Mouse (Mus musculus) lung, adult 2 months (tissue): Measurements from ENCODE around the gene Gm28557. TPM values are rescaled to one million over a fixed set of nuclear protein-coding genes. Genes with fewer than 3 reads are reported as not detected.
A peak's percentile ranks its signal among the peaks of the same experiment; 100 is the strongest.
"Not testable (repeated sequence)": the region's sequence is repeated elsewhere in the genome, so short reads cannot be mapped to it uniquely, and the experiment has no call there.

Experiments
- DNase-seq: peaks from one replicate; pipeline ENCODE4 v3.0.0; 2022
- H3K4me1 ChIP-seq: fragments of 200-500 bp; 2 replicates; pipeline ENCODE4 v1.6.1; 2011; ENCODE audit warnings: low read length; ENCODE audit not compliant: control insufficient read depth, insufficient read depth
- H3K4me3 ChIP-seq: fragments of 200-500 bp; replicated peaks from 2 replicates; pipeline ENCODE3; 2011; ENCODE audit warnings: low read depth, mild to moderate bottlenecking, control low read depth, low read length; ENCODE audit errors: extremely low read depth
- CTCF ChIP-seq: fragments of 200-500 bp; IDR thresholded peaks from 2 replicates; pipeline ENCODE4 v1.5.1; 2011; ENCODE audit warnings: mild to moderate bottlenecking, low read length, control low read depth; ENCODE audit not compliant: insufficient read depth
- POLR2A ChIP-seq: fragments of 200-500 bp; IDR thresholded peaks from 2 replicates; pipeline ENCODE4 v1.6.1; 2011; ENCODE audit warnings: low read depth, mild to moderate bottlenecking, control low read depth, low read length, borderline replicate concordance; ENCODE audit errors: extremely low read depth
- WGBS: fragments of 180-500 bp; shearing (Covaris S2); methylation state at CpG from one replicate; pipeline ENCODE4 v1.1.7; 2018; 5-methylcytosine and 5-hydroxymethylcytosine counted together
- polyA plus RNA-seq: library from polyadenylated mRNA; depleted of rRNA; stranded (reverse); fragments of >200 nt; gene quantifications from 2 replicates; pipeline ENCODE4 v1.2.3, GENCODE M21; 2012; rRNA removed

Gm28557 gene
- polyA plus RNA-seq: 1.5 and 3.1 TPM in 2 replicates

GRCm38 (mm10) chr13:67108194-67108820 is at the start of gene Gm28557:
Gene Gm28557 (minus strand): TSS chr13:67108604.
- under 1% methylated on average over 17 of the region's 17 CpGs for WGBS
- peak within 1 kb of the TSS; percentile 91 for H3K4me3 ChIP-seq
- peak; percentile 48; the same call in 1 of the 2 replicates for TF ChIP-seq POLR2A
- TF ChIP-seq CTCF: peak; percentile 45

GRCm38 (mm10) chr13:67128038-67128721 is 19.8 kb upstream of the Gm28557 start:
- Histone ChIP-seq H3K4me3 (peak overlapping the region; percentile 94), H3K4me1 (peaks cover 2% of the 10 kb centered on the region; the same call in 1 of the 2 replicates)
- no peak for TF ChIP-seq POLR2A
- TF ChIP-seq CTCF: no peak
- 1% methylated on average over 18 of the region's 18 CpGs for WGBS
- peak; percentile 85 for DNase-seq

More at GRCm38 (mm10) chr13:67108194-67108820, at the start of gene Gm28557:
- peak; percentile 80 for DNase-seq
- H3K4me1 ChIP-seq: 0 out of 2 replicates have a peak, but pooled peaks cover 2% of the 10 kb centered on the region

DNA sequence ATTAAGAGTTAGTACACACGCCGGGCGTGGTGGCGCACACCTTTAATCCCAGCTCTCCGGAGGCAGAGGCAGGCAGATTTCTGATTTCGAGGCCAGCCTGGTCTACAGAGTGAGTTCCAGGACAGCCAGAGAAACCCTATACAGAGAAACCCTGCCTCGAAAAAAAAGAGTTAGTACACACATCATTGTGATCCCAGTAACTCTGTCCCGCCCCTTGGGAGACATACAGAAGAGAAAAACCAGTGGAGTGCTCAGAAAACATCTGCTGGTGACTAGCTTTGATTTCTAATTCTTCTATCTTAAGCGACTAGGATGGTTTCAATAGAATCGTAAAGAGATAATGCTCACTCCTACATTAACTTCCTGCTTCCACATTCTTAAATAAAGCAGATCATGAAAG is 19.1 kb upstream of the Gm28557 start:
- WGBS: 75% methylated on average over 10 of the region's 10 CpGs
- H3K4me3 ChIP-seq, H3K4me1 ChIP-seq, DNase-seq: not testable (repeated sequence)

- Histone ChIP-seq H3K4me1 (peaks cover 2% of the 10 kb centered on the region; the same call in 1 of the 2 replicates), H3K4me3 (no peak overlapping the region)
- TF ChIP-seq POLR2A (no peak), CTCF (no peak)
- no peak for DNase-seq
- 89% methylated on average over 1 of the region's 1 CpGs for WGBS
Observed at GRCm38 (mm10) chr13:67124460-67124859, 16.1 kb upstream of the Gm28557 start.

- not testable (repeated sequence) for H3K4me1 ChIP-seq, DNase-seq, H3K4me3 ChIP-seq
Observed at GRCm38 (mm10) chr13:67121360-67121759, 13.0 kb upstream of the Gm28557 start, which contains the start of gene Zfp759. Gene Zfp759 (plus strand): TSS chr13:67121660.

GRCm38 (mm10) chr13:67116163-67116562 is 7.8 kb upstream of the Gm28557 start, which contains the start of gene Rslcan18:
Gene Rslcan18 (minus strand): TSS chr13:67116263.
- 90% methylated on average over 8 of the region's 8 CpGs for WGBS
- H3K4me3 ChIP-seq: not testable (repeated sequence)

GRCm38 (mm10) chr13:67113287-67113686 is 4.9 kb upstream of the Gm28557 start:
- DNase-seq: no peak
- H3K4me3 ChIP-seq: no peak overlapping the region
- WGBS: 84% methylated on average over 2 of the region's 2 CpGs
- TF ChIP-seq CTCF (no peak), POLR2A (no peak)
- H3K4me1 ChIP-seq: no peaks in the 10 kb centered on the region

More at GRCm38 (mm10) chr13:67116163-67116562, 7.8 kb upstream of the Gm28557 start, which contains the start of gene Rslcan18:
- DNase-seq, H3K4me1 ChIP-seq: not testable (repeated sequence)

DNA sequence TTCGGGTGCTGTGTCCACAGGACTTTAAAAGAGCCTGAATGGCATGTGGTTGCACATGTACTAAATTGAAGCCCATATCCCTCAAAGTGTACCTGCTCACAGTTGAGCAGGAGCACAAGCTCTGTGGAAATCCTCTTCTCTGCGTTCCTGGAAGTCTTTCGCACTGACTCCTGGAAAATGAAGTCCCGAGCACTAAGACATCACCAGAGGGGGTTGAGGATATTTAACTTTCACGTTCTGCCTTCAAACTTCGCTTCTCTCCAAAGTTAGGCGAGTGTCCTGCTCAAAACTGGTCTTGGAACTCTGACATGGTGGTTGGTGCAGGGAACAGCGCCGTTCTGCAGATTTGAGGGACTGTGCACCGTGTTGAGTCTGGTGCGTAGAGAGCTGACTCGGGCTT is 3.7 kb upstream of the Gm28557 start:
- Histone ChIP-seq H3K4me3 (no peak overlapping the region), H3K4me1 (0 out of 2 replicates have a peak, but pooled peaks cover 2% of the 10 kb centered on the region)
- no peak for TF ChIP-seq CTCF
- TF ChIP-seq POLR2A: no peak
- 80% methylated on average over 12 of the region's 12 CpGs for WGBS
- DNase-seq: peak; percentile 22

DNA sequence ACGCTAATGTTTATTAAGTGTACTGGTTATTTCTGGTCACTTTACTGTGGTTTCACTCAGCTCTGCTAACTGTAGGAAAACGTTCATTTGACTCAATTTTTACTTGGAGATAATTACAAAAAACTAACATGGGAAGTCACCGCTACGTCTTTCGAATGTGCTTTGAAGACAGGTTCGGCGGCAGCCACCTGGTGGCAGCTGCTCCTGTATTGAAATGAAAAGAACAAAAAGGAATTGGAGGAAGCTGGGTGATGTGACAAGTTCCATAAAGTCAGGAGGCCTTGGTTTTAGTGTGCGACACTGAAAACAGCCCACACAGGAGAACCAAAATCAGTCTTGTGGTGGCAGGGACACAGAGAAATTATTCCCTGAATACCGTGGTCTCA is 410 bp upstream of the Gm28557 start:
- Histone ChIP-seq H3K4me3 (peak overlapping the region; percentile 91), H3K4me1 (0 out of 2 replicates have a peak, but pooled peaks cover 2% of the 10 kb centered on the region)
- no peak for TF ChIP-seq POLR2A
- TF ChIP-seq CTCF: peak; percentile 52
- peak; percentile 36 for DNase-seq
- 3% methylated on average over 9 of the region's 9 CpGs for WGBS

- WGBS: 36% methylated on average over 9 of the region's 9 CpGs
- DNase-seq: no peak
- Histone ChIP-seq H3K4me3 (no peak overlapping the region), H3K4me1 (0 out of 2 replicates have a peak, but pooled peaks cover 2% of the 10 kb centered on the region)
- no peak for TF ChIP-seq CTCF
Observed at GRCm38 (mm10) chr13:67107681-67108080, 723 bp downstream of the Gm28557 start.
